ENCODE assay signal across 28 mouse cellular contexts in the genomic region with DNA sequence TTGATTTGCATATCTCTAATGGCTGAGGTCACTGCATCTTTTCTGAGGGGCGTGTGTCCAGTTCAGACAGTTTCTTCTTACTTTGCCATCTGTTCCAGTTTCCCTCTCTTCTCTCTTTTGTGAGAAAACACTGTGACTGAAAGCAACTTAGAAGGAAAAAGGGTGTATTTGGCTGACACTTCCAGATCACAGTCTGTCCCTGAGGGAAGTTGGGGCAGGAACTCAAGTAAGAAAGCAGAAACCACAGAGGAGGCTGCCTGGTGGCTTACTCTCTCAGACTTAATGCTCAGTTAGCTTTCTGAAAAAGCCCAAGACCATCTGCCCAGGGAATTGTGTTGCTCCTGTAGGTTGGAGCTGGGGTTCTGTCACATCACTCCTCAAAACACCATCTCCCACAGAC. TPM values are rescaled to one million over a fixed set of nuclear protein-coding genes. Genes with fewer than 3 reads are reported as not detected.
DNase-seq lines count a peak whose midpoint lies in the region; ATAC-seq and TF ChIP-seq lines count a peak whose summit lies in the region.
"Had no signal": no experiment of that assay in that cellular context is flagged by ENCODE, and none has a peak within 500 bp of the region (broad histone marks: within the 10 kb centered on the region; RNA-seq: fewer than 3 reads in every experiment).

No protein-coding gene starts in this region.

- H3K27ac ChIP-seq in gastrocnemius, adult 2 months = peak overlapping the region; percentile 46
- peak overlapping the region; percentile 5; the same call in 1 of the 2 replicates for H3K27ac ChIP-seq in bone marrow macrophage, adult 2 months (ENCODE audit: insufficient read depth, low read depth, low read length)
- H3K27ac ChIP-seq: embryonic facial prominence, embryonic 10.5 days; embryonic facial prominence, embryonic 13.5 days; forebrain, embryonic 12.5 days; heart, adult 2 months; heart, embryonic 10.5 days; hindbrain, embryonic 12.5 days; hindbrain, embryonic 15.5 days had no signal

- TF ChIP-seq POLR2A in bone marrow macrophage, adult 2 months (IDR thresholded peaks at IDR 0.05; ENCODE audit: borderline replicate concordance, low read depth, low read length) = no peak

- TF ChIP-seq CTCF in gastrocnemius, adult 2 months (IDR thresholded peaks at IDR 0.05) = no peak
- TF ChIP-seq CTCF in bone marrow macrophage, adult 2 months (IDR thresholded peaks at IDR 0.05; ENCODE audit: low read depth, low read length) = no peak

- intact Hi-C loops in gastrocnemius, adult 2 months (cut with DNase I) = no loop called here

- DNase-seq in gastrocnemius, adult 2 months = no peak
- no peak for DNase-seq in gastrocnemius, adult 8-10 months (ENCODE audit: low spot score in 2 of 2)
- DNase-seq in A20 (ENCODE audit: low read depth, low spot score) = peak; percentile 35
- no peak for DNase-seq in ovary, adult 18-20 months (ENCODE audit: low spot score)
- DNase-seq: adrenal gland, adult 8-10 months; adrenal gland, postnatal 25 days; cerebellum, adult 11 months; cerebellum, adult 2 months; cerebellum, adult 9-11 months; cerebellum, postnatal 25 days; embryo, embryonic 11 days; gastrocnemius, postnatal 14 days; heart, adult 2 months; kidney, adult 2 months had no signal

- no peak for ATAC-seq in cerebellum, adult (ENCODE audit: insufficient number of reproducible peaks, low FRiP score, low TSS enrichment)
- ATAC-seq: activated CD4-positive, CD25-positive, alpha-beta regulatory T cell, adult 4 months; CD4-positive, CD25-positive, alpha-beta regulatory T cell, adult 4 months; forebrain, embryonic 16.5 days; intestine, postnatal 0 days had no signal

- no peak overlapping the region for H3K4me3 ChIP-seq in gastrocnemius, adult 2 months
- no peak overlapping the region for H3K4me3 ChIP-seq in bone marrow macrophage, adult 2 months (ENCODE audit: insufficient read depth, low read length)
- H3K4me3 ChIP-seq: embryonic facial prominence, embryonic 10.5 days; embryonic facial prominence, embryonic 13.5 days; erythroblast, embryonic 14.5 days; forebrain, embryonic 12.5 days; heart, adult 2 months; heart, embryonic 10.5 days; heart, embryonic 13.5 days; hindbrain, embryonic 12.5 days; hindbrain, embryonic 15.5 days had no signal

- H3K4me1 ChIP-seq in bone marrow macrophage, adult 2 months (ENCODE audit: control insufficient read depth, insufficient read depth, low read length) = peaks cover 34% of the 10 kb centered on the region

RNA-seq across cellular contexts. Expression of a gene that starts 56.4 kb away (rescaled TPM):
- 10 to 100 TPM in 1 of 2 experiments, 1 to 10 TPM in 1; 6.8 to 10.0 TPM for total RNA-seq in gastrocnemius, adult 2 months (2021)
- 1 to 10 TPM; 2.7 to 5.2 (median 4.6) TPM for total RNA-seq in gastrocnemius, adult 8-10 months (2022)
- 1.3 and 2.4 TPM in 2 replicates for polyA plus RNA-seq in bone marrow macrophage, adult 2 months (2012; ENCODE audit: insufficient read depth, insufficient read length, missing spikeins)
